Mouse (Mus musculus) testis, adult 10 weeks (tissue): ENCODE results near the gene Cyp2w1. TPM values are rescaled to one million over a fixed set of nuclear protein-coding genes. Genes with fewer than 3 reads are reported as not detected.

ENCODE experiments used
- polyA plus RNA-seq: library from polyadenylated mRNA; stranded (reverse); fragments of 350-450 nt; fragmentation: Illumina TruSeq; extraction: RNeasy Lipid Tissue Mini Kit (QIAGEN cat#74804); gene quantifications from one replicate; pipeline ENCODE4 v1.2.3, GENCODE M21; 2014; ENCODE audit warnings: low read depth, low replicate concordance

Cyp2w1 gene
- not detected for polyA plus RNA-seq

GRCm38 (mm10) chr5:139352317-139352716 is at the start of gene Cyp2w1:
TSS of gene Cyp2w1 (plus strand) at chr5:139352617.

GRCm38 (mm10) chr5:139325395-139325966 is 26.9 kb upstream of the Cyp2w1 start, which contains the start of gene Adap1:
TSS of gene Adap1 (minus strand) at chr5:139325622.

DNA sequence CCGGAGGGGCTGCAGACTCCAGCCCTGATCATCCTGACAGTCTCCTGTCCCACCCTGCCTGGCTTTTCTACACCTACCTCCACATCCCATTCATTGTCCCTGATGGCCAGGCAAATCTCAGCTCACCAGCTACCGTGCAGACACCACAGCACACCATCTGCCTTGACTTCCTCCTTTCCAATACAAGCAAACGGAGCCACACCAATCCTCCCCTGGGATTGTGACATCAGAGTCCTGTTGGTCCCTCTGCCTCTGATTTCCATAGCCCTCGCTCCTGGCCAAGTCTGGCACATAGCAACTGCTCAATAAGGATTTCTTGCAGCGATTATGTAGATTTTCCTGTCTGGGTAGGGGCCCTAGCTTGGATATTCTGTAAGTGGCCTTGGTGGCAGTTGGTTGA is 1.3 kb upstream of the Cyp2w1 start, which contains the start of gene Cox19:
Cox19 (minus strand) TSS at position 285 of the 400 bp plus-strand sequence.

DNA sequence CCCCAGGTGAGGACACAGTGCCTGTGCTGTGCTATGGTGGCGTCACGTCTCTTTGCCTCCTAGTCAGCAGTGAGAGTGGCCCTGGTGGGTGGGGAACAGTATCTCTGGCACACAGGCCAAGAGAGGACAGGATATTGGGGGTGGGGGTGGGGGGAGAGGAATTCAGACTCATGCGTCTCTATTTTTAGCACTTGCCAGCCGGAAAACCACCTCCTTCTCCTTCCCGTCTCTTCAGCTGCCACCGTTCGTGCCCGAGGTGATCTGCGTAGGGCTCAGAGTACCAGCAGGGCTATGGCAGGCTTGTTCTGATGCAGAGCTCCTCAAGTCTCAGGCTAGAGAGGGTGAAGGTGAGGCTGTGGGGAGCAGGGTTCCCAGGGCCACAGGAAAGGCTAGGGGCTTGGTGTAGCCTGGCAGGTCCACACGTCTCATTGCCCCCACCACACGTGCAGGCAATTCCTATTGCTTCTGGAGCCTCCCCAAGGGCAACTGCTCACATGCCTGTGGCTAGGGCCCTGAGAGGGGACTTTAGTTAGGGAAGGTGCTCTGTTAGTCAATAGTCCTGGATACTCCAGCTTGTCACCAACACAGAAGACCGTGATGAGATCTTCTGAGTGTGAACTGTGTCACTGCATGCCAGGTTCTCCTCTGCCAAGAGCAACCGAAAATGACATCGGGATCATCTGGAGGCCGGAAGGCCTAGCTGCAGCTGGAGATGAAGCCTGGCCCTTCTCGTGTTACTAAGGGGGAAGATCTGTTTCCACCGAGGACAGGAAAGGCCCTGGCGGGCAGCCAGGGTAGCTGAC is 25.3 kb downstream of the Cyp2w1 start, which contains the start of gene Gpr146:
Gpr146 (plus strand) TSS at position 230 of the 803 bp plus-strand sequence.

GRCm38 (mm10) chr5:139404801-139405401 is 52.5 kb downstream of the Cyp2w1 start, which contains the start of gene C130050O18Rik:
TSS of gene C130050O18Rik (plus strand) at chr5:139405280.

Other genes with a start within 250 kb of the Cyp2w1 start
- 1.7 TPM for gene Prkar1b, start 202.6 kb upstream of the Cyp2w1 start, polyA plus RNA-seq
- gene Dnaaf5, start 202.4 kb upstream of the Cyp2w1 start, polyA plus RNA-seq = 12.5 TPM
- gene Sun1, start 152.0 kb upstream of the Cyp2w1 start, polyA plus RNA-seq = 42.7 TPM
- 9.2 TPM for gene Get4, start 100.3 kb upstream of the Cyp2w1 start, polyA plus RNA-seq
- gene Adap1, start 27.0 kb upstream of the Cyp2w1 start, polyA plus RNA-seq = 0.15 TPM
- gene Cox19, start 1.2 kb upstream of the Cyp2w1 start, polyA plus RNA-seq = 8.3 TPM
- 0.20 TPM for gene Gpr146, start 25.1 kb downstream of the Cyp2w1 start, polyA plus RNA-seq
- gene C130050O18Rik, start 52.7 kb downstream of the Cyp2w1 start, polyA plus RNA-seq = not detected
- not detected for gene Gper1, start 70.5 kb downstream of the Cyp2w1 start, polyA plus RNA-seq
- gene 3110082I17Rik, start 107.9 kb downstream of the Cyp2w1 start, polyA plus RNA-seq = 1.6 TPM
- gene Zfand2a, start 131.9 kb downstream of the Cyp2w1 start, polyA plus RNA-seq = 6.8 TPM
- not detected for gene Uncx, start 190.9 kb downstream of the Cyp2w1 start, polyA plus RNA-seq